Mouse (Mus musculus) hindbrain, embryonic 14.5 days (tissue): Measurements from ENCODE around the gene Avp. TPM values are rescaled to one million over a fixed set of nuclear protein-coding genes. Genes with fewer than 3 reads are reported as not detected.

Source experiments
- ATAC-seq: fragments of 200-750 bp; cut with Nextera tagmentation; 2 replicates; pipeline ENCODE4 v1.8.0; 2017; ENCODE audit warnings: moderate number of reproducible peaks, mild to moderate bottlenecking, moderate TSS enrichment, moderate library complexity; ENCODE audit not compliant: low FRiP score
- DNase-seq: peaks from one replicate; pipeline ENCODE4 v3.0.0-alpha.2; 2015; ENCODE audit warnings: low spot score
- H3K27ac ChIP-seq: fragments of 300-500 bp; sonication (generic); 2 replicates; pipeline ENCODE4 v1.5.1; 2014; ENCODE audit warnings: mild to moderate bottlenecking, moderate library complexity
- H3K27me3 ChIP-seq: fragments of 300-500 bp; sonication (generic); 2 replicates; pipeline ENCODE4 v1.6.1; 2014; ENCODE audit warnings: mild to moderate bottlenecking, low read length, mixed read lengths; ENCODE audit not compliant: control insufficient read depth, insufficient read depth
- H3K36me3 ChIP-seq: fragments of 300-500 bp; sonication (generic); replicated peaks from 2 replicates; pipeline ENCODE4 v1.6.1; 2014; ENCODE audit not compliant: control insufficient read depth, insufficient read depth
- H3K4me1 ChIP-seq: fragments of 300-500 bp; sonication (generic); replicated peaks from 2 replicates; pipeline ENCODE4 v1.6.1; 2014; ENCODE audit warnings: antibody characterized with exemption, low read length, mixed read lengths; ENCODE audit not compliant: control insufficient read depth, insufficient read depth
- H3K4me2 ChIP-seq: fragments of 300-500 bp; sonication (generic); replicated peaks from 2 replicates; pipeline ENCODE4 v1.6.1; 2014; ENCODE audit warnings: mild to moderate bottlenecking, moderate library complexity
- H3K4me3 ChIP-seq: fragments of 300-500 bp; sonication (generic); replicated peaks from 2 replicates; pipeline ENCODE4 v1.5.1; 2014; ENCODE audit warnings: mild to moderate bottlenecking, low read length
- H3K9ac ChIP-seq: fragments of 300-500 bp; sonication (generic); 2 replicates; pipeline ENCODE4 v1.6.1; 2014
- H3K9me3 ChIP-seq: fragments of 300-500 bp; sonication (generic); 2 replicates; pipeline ENCODE4 v1.6.1; 2016; ENCODE audit warnings: low read length; ENCODE audit not compliant: control insufficient read depth
- WGBS: fragments of 180-500 bp; shearing (Covaris S2); extraction: QIAGEN DNeasy Blood & Tissue Kit; methylation state at CpG from one replicate; pipeline ENCODE4 v1.1.7; 2014; 5-methylcytosine and 5-hydroxymethylcytosine counted together
- microRNA-seq: library from miRNA; unstranded; fragments of <30 nt; microRNA quantifications from one replicate; pipeline ENCODE4, GENCODE M21; 2016
- polyA plus RNA-seq: library from polyadenylated mRNA; unstranded; fragments of >200 nt; fragmentation: Nextera tagmentation; extraction: Ambion mirVana; gene quantifications from 2 replicates; pipeline ENCODE4 v1.2.1, GENCODE M21; 2014

The Avp gene
- polyA plus RNA-seq, 1 experiment from 2014 or later = not detected

DNA sequence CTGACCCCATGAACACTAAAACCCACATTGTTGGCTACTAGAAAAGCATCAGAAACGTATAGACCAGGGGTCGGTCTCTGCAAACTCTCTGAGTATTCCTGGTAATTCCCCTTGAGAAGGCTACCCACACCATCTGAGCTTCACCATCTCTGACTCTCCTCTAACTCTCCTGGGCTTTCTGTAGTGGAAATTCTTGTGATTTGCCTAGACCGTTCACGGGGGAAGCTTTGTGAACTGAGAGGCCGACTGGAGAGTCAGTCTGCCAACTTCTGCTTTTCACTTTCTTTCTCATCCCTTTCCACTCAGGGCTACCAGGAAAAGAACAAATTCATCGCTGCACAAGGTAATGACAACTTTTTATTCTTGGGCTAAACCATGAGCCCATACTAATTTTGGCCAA is 47.3 kb downstream of the Avp start:
- Histone ChIP-seq H3K27ac (no peak overlapping the region), H3K9ac (no peak overlapping the region), H3K27me3 (no peaks in the 10 kb centered on the region), H3K4me1 (no peaks in the 10 kb centered on the region), H3K9me3 (no peaks in the 10 kb centered on the region), H3K4me2 (no peak overlapping the region), H3K36me3 (peaks cover 80% of the 10 kb centered on the region), H3K4me3 (no peak overlapping the region)
- DNase-seq (no peak), ATAC-seq (no peak)
- WGBS = 93% methylated on average over 6 of the region's 6 CpGs

DNA sequence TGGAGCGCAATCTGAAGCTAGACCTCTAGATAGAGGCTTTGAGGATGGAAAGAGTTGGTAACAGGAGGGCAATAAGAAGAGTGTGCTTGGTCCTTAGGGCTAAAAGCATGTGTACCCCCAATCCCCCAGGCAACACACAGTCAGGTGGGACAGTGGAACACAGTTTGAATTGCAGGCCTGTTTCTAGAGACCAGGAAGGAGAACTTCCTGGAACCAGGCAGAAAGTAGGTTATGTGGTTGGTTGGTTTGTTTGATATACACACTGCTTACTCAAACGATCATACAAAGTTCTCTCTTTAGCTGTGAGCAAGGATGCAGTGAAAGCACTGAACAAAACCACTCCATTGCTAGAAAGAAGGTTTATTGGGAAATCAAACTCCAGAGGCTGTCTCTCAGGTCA is 50.2 kb downstream of the Avp start:
- H3K9me3 ChIP-seq = no peaks in the 10 kb centered on the region
- ATAC-seq = no peak
- no peaks in the 10 kb centered on the region for H3K4me1 ChIP-seq
- H3K9ac ChIP-seq = no peak overlapping the region
- whole genome bisulfite sequencing = 93% methylated on average over 2 of the region's 2 CpGs
- H3K27ac ChIP-seq = no peak overlapping the region
- H3K36me3 ChIP-seq = peaks cover 66% of the 10 kb centered on the region
- H3K4me3 ChIP-seq = no peak overlapping the region
- H3K4me2 ChIP-seq = no peak overlapping the region
- no peak for DNase-seq
- H3K27me3 ChIP-seq = no peaks in the 10 kb centered on the region

Small RNA genes within 50 kb of the gene (microRNA-seq; reads per million reads assigned to microRNA genes)
- gene Gm23876 = not detected

Other genes starting within 250 kb of the Avp start
- 22.8 and 23.8 TPM in 2 replicates for gene Cpxm1, start 185.0 kb downstream of the Avp start, polyA plus RNA-seq
- gene Gm28372, start 177.3 kb downstream of the Avp start, polyA plus RNA-seq = 0.35 TPM in 1 of 2 replicates, not detected in the other
- gene 1700020A23Rik, start 177.3 kb downstream of the Avp start, polyA plus RNA-seq = 0.72 TPM in 1 of 2 replicates, not detected in the other
- not detected in 2 replicates for gene Tmem239, start 176.1 kb downstream of the Avp start, polyA plus RNA-seq
- gene Vps16, start 158.2 kb downstream of the Avp start, polyA plus RNA-seq = 75.9 and 91.3 TPM in 2 replicates
- 9.0 and 11.3 TPM in 2 replicates for gene Pced1a, start 157.9 kb downstream of the Avp start, polyA plus RNA-seq
- 158 and 171 TPM in 2 replicates for gene Ptpra, start 132.3 kb downstream of the Avp start, polyA plus RNA-seq
- gene Mrps26, start 18.8 kb downstream of the Avp start, polyA plus RNA-seq = 96.8 and 107 TPM in 2 replicates
- 0.87 TPM in 1 of 2 replicates, not detected in the other for gene Oxt, start 6.4 kb downstream of the Avp start, polyA plus RNA-seq
- gene Fastkd5, start 47.5 kb upstream of the Avp start, polyA plus RNA-seq = 11.5 and 12.8 TPM in 2 replicates
- 9.7 and 12.6 TPM in 2 replicates for gene Ubox5, start 47.5 kb upstream of the Avp start, polyA plus RNA-seq
- gene Lzts3, start 60.2 kb upstream of the Avp start, polyA plus RNA-seq = 5.3 and 5.7 TPM in 2 replicates
- 62.5 and 65.3 TPM in 2 replicates for gene Ddrgk1, start 82.1 kb upstream of the Avp start, polyA plus RNA-seq
- gene Itpa, start 85.1 kb upstream of the Avp start, polyA plus RNA-seq = 115 and 116 TPM in 2 replicates
- 0.78 and 0.82 TPM in 2 replicates for gene Slc4a11, start 115.0 kb upstream of the Avp start, polyA plus RNA-seq